Mouse (Mus musculus): ENCODE results near the gene Arhgef3.

DNA sequence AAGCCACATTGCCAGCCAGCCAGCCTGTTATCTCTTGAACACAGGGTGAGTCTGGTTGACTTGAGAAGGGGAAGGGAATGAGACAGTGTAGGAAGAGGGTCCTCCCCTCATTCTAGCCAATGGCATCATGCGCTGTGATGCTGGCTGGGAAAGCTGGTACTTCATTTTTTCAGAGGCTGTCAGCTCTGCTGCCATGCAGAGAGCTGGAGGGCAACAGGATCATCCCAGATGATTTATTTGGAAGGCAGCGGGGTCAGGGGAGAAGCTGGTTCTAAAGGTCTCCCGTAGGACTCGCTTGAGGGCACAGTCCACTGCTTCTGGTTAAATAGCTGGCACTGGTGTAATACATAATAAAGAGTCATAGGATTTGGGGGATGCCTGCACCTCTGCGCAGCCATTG is 3.8 kb downstream of the Arhgef3 start:
- TF ChIP-seq CTCF (IDR thresholded peaks at IDR 0.05; ENCODE audit: low read depth) (no peak), EP300 (IDR thresholded peaks at IDR 0.05; ENCODE audit: low read depth) (no peak)
